Mouse (Mus musculus) neural tube, embryonic 11.5 days (tissue): Measurements from ENCODE around the gene Mrpl36. TPM values are rescaled to one million over a fixed set of nuclear protein-coding genes. Genes with fewer than 3 reads are reported as not detected.

ENCODE experiments used
- ATAC-seq: fragments of 200-750 bp; cut with Nextera tagmentation; 2 replicates; pipeline ENCODE4 v1.8.0; 2017; ENCODE audit warnings: moderate number of reproducible peaks, mild to moderate bottlenecking, moderate TSS enrichment, moderate library complexity; ENCODE audit not compliant: insufficient read depth, low FRiP score, low TSS enrichment
- DNase-seq: peaks from one replicate; pipeline ENCODE4 v3.0.0-alpha.2; 2015; ENCODE audit warnings: low spot score
- H3K27ac ChIP-seq: fragments of 300-500 bp; sonication (generic); 2 replicates; pipeline ENCODE4 v1.5.1; 2014; ENCODE audit warnings: low read depth, mild to moderate bottlenecking, low read length
- H3K27me3 ChIP-seq: fragments of 300-500 bp; sonication (generic); 2 replicates; pipeline ENCODE4 v1.6.1; 2014; ENCODE audit warnings: mild to moderate bottlenecking, low read length, mixed read lengths; ENCODE audit not compliant: control insufficient read depth, insufficient read depth
- H3K36me3 ChIP-seq: fragments of 300-500 bp; sonication (generic); 2 replicates; pipeline ENCODE4 v1.6.1; 2014; ENCODE audit warnings: mild to moderate bottlenecking, low read length, moderate library complexity, mixed read lengths; ENCODE audit not compliant: control insufficient read depth, insufficient read depth
- H3K4me1 ChIP-seq: fragments of 300-500 bp; sonication (generic); 2 replicates; pipeline ENCODE4 v1.6.1; 2014; ENCODE audit warnings: low read length, mixed read lengths; ENCODE audit not compliant: control insufficient read depth, insufficient read depth
- H3K4me2 ChIP-seq: fragments of 300-500 bp; sonication (generic); 2 replicates; pipeline ENCODE4 v1.6.1; 2014; ENCODE audit warnings: low read depth, mild to moderate bottlenecking, moderate library complexity
- H3K4me3 ChIP-seq: fragments of 300-500 bp; sonication (generic); 2 replicates; pipeline ENCODE4 v1.5.1; 2014; ENCODE audit warnings: low read depth, low read length
- H3K9ac ChIP-seq: fragments of 300-500 bp; sonication (generic); 2 replicates; pipeline ENCODE4 v1.6.1; 2014; ENCODE audit warnings: mild to moderate bottlenecking, low read length
- H3K9me3 ChIP-seq: fragments of 300-500 bp; sonication (generic); 2 replicates; pipeline ENCODE4 v1.6.1; 2016; ENCODE audit warnings: low read length; ENCODE audit not compliant: control insufficient read depth
- WGBS: fragments of 180-500 bp; shearing (Covaris S2); extraction: QIAGEN DNeasy Blood & Tissue Kit; methylation state at CpG from one replicate; pipeline ENCODE4 v1.1.7; 2014; 5-methylcytosine and 5-hydroxymethylcytosine counted together
- polyA plus RNA-seq: library from polyadenylated mRNA; unstranded; fragments of >200 nt; fragmentation: Nextera tagmentation; extraction: Ambion mirVana; gene quantifications from 2 replicates; pipeline ENCODE4 v1.2.1, GENCODE M21; 2014

Gene Mrpl36
- polyA plus RNA-seq, 1 experiment from 2014 or later: 106 TPM

DNA sequence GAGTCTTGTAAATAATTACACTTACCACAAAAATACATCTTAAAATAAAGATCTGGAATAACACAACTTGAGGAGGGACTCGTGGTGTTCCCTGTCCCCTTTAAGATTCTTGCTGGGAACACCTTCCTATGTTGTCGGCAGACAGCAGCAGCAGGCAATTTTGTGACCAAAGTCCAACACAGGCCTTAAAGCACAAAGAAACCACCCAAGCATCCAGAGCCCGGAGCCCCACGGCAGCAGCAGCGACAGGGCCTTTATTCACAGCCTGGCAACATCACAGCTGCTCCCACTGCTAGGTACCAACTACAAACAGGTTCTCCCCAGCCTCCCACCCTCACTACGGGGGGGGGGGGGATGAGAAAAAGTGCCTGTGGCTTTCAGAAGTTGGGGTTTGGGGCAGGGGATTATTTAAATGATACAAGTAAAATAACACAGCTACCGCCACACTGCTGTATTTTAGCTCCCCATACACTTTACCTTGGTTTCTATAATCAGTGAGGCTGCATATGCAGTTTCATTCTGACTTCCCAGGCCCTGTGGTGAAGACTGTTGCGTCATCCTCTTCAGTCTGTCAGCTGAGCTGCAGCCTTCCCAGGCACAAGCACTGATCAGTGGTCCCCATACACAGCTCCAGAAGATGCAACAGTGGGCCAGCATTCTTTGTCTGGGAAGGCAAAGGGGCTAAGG lies 22.8 kb upstream of the Mrpl36 start:
- Histone ChIP-seq H3K4me1 (no peaks in the 10 kb centered on the region), H3K9ac (no peak overlapping the region), H3K36me3 (no peaks in the 10 kb centered on the region), H3K27me3 (no peaks in the 10 kb centered on the region), H3K4me2 (no peak overlapping the region), H3K27ac (no peak overlapping the region), H3K4me3 (no peak overlapping the region), H3K9me3 (no peaks in the 10 kb centered on the region)
- DNase-seq: peak; percentile 29
- WGBS: 49% methylated on average over 7 of the region's 8 CpGs
- no peak for ATAC-seq

DNA sequence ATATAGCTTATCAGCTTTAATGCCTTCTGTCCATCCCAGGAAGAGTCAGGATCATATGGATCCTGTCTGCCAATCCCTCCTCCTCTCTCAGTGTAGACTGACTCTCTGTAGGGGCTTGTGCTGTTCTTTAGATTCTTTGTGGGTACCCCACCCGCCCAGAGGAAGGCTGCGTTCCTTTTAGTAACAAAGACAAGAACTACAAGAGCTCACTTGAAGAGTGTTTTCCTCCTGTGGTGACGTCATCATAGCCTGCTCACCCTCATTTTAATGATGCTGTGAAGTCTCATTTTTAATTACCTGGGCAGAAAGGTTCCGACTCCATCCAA lies 22.3 kb upstream of the Mrpl36 start:
- ATAC-seq: no peak
- Histone ChIP-seq H3K36me3 (no peaks in the 10 kb centered on the region), H3K27ac (no peak overlapping the region), H3K4me2 (no peak overlapping the region), H3K9me3 (no peaks in the 10 kb centered on the region), H3K4me1 (no peaks in the 10 kb centered on the region), H3K4me3 (no peak overlapping the region), H3K27me3 (no peaks in the 10 kb centered on the region), H3K9ac (no peak overlapping the region)
- WGBS: 54% methylated on average over 4 of the region's 4 CpGs
- DNase-seq: no peak

DNA sequence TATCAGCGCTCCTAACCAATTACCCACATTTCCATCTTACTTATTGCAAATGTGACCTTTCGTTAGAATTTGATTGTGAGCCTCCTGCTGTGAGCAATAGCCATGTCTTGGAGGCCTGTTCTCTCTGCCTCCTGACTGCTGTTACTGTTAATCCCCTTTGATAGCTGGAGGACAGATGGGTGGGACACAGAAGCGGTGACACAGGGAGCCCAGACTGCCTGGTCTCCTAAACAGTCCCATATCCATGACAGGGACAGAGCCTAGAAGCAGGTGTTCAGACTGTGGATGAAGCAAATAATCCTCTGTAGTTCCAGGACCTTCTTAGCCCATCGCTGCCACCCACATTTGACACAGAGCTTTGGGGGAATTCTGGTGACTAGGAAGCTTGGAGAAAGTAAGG lies 21.9 kb upstream of the Mrpl36 start:
- Histone ChIP-seq H3K27me3 (no peaks in the 10 kb centered on the region), H3K4me3 (no peak overlapping the region), H3K27ac (no peak overlapping the region), H3K4me2 (no peak overlapping the region), H3K36me3 (no peaks in the 10 kb centered on the region), H3K9ac (no peak overlapping the region), H3K9me3 (no peaks in the 10 kb centered on the region), H3K4me1 (no peaks in the 10 kb centered on the region)
- DNase-seq (no peak), ATAC-seq (no peak)
- WGBS: 71% methylated on average over 4 of the region's 4 CpGs

DNA sequence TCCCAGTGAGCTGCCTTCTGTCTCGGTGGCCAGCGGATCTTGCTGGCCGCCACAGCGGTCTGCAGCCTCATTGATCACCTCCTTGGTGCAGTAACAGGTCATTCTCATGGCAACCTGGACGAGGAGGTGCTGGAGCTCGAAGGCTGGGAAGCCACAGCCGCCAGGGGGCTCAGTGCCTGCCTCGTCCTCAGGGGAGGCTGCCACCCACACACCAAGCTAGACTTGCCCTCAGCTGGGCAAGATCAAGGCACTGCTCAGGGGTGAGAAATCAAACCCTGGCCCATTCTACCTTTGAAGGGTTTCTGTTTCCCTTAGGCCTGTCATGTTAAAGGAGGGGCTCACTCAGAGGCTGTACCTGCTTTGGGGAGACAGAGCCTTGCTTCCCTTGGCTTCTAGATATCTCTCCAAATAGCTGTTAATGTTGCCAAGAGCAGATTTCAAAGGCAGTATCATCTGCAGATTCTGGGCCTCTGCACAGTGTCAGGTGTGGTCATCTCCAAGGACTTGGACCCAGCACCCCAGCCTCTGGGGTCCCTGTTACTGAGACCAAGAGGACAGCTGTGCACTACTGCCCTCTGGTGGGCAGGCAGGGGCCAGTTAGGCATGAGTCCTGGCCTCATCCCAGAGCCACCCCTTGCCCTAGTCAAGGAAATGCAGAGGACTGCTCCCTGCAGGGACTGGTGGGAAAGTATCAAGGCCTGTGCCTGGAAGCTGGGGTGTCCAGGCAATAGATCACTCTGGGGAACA lies 18.0 kb upstream of the Mrpl36 start:
- ATAC-seq: peak; percentile 74; the same call in 1 of the 2 replicates
- Histone ChIP-seq H3K4me3 (no peak overlapping the region), H3K27ac (no peak overlapping the region), H3K27me3 (no peaks in the 10 kb centered on the region), H3K36me3 (no peaks in the 10 kb centered on the region), H3K4me1 (no peaks in the 10 kb centered on the region), H3K4me2 (no peak overlapping the region), H3K9me3 (no peaks in the 10 kb centered on the region), H3K9ac (no peak overlapping the region)
- DNase-seq: peak; percentile 72
- WGBS: 24% methylated on average over 8 of the region's 8 CpGs

DNA sequence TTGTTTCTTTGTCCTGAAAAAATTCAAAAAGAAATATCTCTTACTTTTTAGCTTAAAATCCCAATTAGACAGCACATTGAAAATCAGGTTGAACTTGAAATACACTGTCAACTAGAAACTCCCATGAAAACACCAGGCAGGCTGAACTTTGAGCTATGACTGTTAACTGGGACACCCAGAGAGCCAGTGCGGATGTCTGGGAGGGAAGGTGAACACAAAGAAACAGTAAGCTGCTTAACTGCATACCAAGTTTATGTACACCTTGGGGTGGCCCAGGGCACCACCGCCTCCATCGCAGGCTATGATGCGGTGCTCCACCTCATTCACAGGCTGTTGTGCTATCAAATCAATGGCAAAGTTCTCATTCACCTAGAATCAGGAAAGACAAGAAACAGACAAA lies 8.3 kb upstream of the Mrpl36 start:
- Histone ChIP-seq H3K27ac (no peak overlapping the region), H3K9ac (no peak overlapping the region), H3K4me2 (no peak overlapping the region), H3K9me3 (no peaks in the 10 kb centered on the region), H3K4me1 (no peaks in the 10 kb centered on the region), H3K4me3 (no peak overlapping the region), H3K27me3 (no peaks in the 10 kb centered on the region), H3K36me3 (peaks cover 19% of the 10 kb centered on the region)
- 96% methylated on average over 4 of the region's 4 CpGs for WGBS
- DNase-seq (no peak), ATAC-seq (no peak)

DNA sequence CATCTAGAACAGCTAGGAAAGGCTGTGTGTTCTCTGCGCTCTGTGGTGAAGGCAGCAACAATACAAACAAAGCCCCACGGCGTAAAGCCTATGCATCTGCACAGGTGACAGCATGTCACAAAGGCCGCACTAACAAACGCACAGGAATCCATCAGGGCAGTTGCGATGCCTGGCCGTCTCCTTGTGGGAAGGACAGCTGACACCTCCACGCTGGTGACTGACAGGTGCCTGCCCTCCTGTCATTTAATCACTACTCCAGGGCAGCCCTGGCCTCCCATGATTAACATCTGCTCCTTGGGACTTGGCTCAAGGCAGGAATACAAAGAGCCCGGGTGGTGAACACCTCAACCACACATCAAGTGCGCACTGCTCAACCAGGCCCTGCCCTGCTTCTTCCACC lies 5.7 kb upstream of the Mrpl36 start:
- Histone ChIP-seq H3K36me3 (peaks cover 13% of the 10 kb centered on the region), H3K27me3 (no peaks in the 10 kb centered on the region), H3K4me3 (no peak overlapping the region), H3K4me1 (no peaks in the 10 kb centered on the region), H3K9me3 (no peaks in the 10 kb centered on the region), H3K9ac (no peak overlapping the region), H3K4me2 (no peak overlapping the region), H3K27ac (no peak overlapping the region)
- ATAC-seq (no peak), DNase-seq (no peak)
- 91% methylated on average over 10 of the region's 10 CpGs for WGBS

DNA sequence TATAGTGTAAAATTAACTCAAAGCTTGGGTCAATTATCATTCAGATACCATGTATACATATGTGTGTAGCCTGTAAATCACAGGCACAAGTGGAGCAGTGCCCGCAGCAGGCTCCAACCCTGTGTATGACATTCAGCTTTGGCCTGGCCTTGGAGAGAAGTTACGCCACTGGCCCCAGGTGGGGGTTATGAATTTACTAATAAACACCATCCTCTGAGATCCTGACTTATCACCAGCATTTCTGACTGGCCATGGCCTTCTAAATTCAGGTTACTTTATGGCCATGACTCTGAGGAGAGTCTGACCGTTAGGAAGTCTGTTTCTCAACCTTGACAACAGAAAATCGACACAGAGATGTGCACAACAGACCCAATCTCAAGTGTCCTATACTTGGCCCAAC lies 4.9 kb upstream of the Mrpl36 start:
- DNase-seq (no peak), ATAC-seq (no peak)
- Histone ChIP-seq H3K9ac (no peak overlapping the region), H3K4me3 (no peak overlapping the region), H3K4me2 (no peak overlapping the region), H3K27me3 (no peaks in the 10 kb centered on the region), H3K9me3 (no peaks in the 10 kb centered on the region), H3K27ac (no peak overlapping the region), H3K4me1 (no peaks in the 10 kb centered on the region), H3K36me3 (peaks cover 9% of the 10 kb centered on the region)
- WGBS: 94% methylated on average over 4 of the region's 4 CpGs

DNA sequence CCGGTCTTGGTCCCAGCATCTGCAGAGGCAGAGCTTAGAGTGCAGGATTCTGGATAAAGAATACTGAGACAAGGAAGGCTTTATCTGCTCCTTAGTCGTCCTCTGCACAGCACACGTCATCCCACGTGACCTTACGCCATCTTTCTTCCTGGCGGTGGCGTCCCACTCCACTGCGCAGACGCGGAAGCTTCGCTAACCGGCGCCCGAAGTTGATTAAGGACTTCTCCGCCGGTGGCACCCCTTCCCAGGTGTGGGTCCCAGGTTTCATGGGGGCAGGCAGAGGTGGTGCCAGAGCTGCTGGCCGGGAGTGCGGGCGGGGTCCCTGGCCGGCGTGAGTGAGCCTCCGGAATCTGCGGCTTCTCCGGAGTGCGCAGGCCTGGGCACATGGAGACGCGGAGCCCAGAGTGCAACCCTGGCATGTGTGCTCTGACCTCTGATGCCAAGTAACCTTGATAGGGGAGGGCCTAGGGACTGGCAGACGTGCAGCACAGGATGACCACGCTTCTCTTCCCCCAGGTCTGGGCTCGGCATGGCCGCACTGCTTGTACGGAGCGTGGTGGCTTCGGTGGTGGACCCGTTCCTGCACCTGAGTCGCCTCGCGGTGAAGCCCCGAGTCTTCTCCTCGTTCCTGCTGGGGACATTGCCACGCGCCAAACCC lies 2.7 kb downstream of the Mrpl36 start:
- no peak overlapping the region for H3K27ac ChIP-seq
- peak overlapping the region; percentile 71 for H3K4me3 ChIP-seq
- ATAC-seq: peak; percentile 88
- H3K27me3 ChIP-seq: no peaks in the 10 kb centered on the region
- no peaks in the 10 kb centered on the region for H3K36me3 ChIP-seq
- peak overlapping the region; percentile 95 for H3K9ac ChIP-seq
- H3K4me1 ChIP-seq: 0 out of 2 replicates have a peak, but pooled peaks cover 2% of the 10 kb centered on the region
- peak; percentile 85 for DNase-seq
- no peaks in the 10 kb centered on the region for H3K9me3 ChIP-seq
- under 1% methylated on average over 40 of the region's 42 CpGs for WGBS
- peak overlapping the region; percentile 92 for H3K4me2 ChIP-seq
